Mouse (Mus musculus): Measurements from ENCODE around the gene Phlpp1. TPM values are rescaled to one million over a fixed set of nuclear protein-coding genes. Genes with fewer than 3 reads are reported as not detected.
A peak's percentile ranks its signal among the peaks of the same experiment; 100 is the strongest.

The Phlpp1 gene
- polyA plus RNA-seq, 1 experiment from 2014 or later = 4.7 TPM

DNA sequence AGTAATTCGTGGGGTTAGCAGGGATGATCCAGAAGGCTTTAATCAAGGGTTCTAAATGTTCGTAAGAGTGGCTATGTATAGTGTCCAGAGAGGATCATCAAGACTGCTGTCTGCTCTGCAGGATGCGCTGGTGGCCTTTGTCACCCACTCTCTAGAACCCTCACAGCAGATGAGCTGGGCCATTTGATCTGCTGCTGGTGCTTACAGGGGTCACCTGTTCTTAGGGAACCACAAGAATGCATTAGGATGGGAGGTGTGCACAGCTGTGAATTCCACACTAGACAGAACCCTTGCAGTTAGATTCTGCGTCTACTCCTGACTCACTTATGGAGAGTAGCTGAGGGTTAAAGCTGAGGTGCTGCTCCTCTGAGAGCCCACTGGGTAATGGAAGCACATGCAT, 182.4 kb downstream of the Phlpp1 start:
- peaks cover 8% of the 10 kb centered on the region; the same call in 1 of the 2 replicates for H3K36me3 ChIP-seq
- H3K27me3 ChIP-seq = no peaks in the 10 kb centered on the region
- ATAC-seq (ENCODE audit: insufficient number of reproducible peaks, low FRiP score, low TSS enrichment, low read depth) = 0 out of 2 replicates have a peak, but pooled peaks have one; percentile 24
- H3K9me3 ChIP-seq (replicated peaks) = no peaks in the 10 kb centered on the region
- H3K4me1 ChIP-seq = no peaks in the 10 kb centered on the region
- WGBS = 75% methylated on average over 4 of the region's 4 CpGs
- H3K27ac ChIP-seq (replicated peaks) = no peak overlapping the region
- H3K4me2 ChIP-seq (replicated peaks) = no peak overlapping the region
- no peak overlapping the region for H3K9ac ChIP-seq
- no peak overlapping the region for H3K4me3 ChIP-seq (replicated peaks)

DNA sequence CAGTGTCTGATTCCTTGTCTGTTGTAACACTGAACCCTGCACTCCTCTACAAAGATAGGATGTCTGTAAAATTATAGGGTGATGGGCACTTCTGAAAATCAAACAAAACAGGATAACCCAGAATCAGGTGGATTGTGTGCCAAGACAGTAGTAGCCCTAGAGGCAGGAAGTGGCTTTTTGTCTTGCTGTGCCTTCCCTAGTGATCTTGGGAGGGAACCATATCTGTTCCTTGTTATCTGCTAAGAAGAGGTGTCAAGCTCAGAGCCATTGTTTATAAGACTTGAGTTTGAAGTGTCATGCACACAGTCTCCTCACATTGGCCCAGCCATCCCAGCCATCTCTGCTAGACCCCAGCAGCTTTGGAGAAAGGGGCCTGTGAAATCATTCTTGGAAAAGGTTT, 187.9 kb downstream of the Phlpp1 start:
- H3K36me3 ChIP-seq = no peaks in the 10 kb centered on the region
- no peaks in the 10 kb centered on the region for H3K27me3 ChIP-seq
- no peak overlapping the region for H3K9ac ChIP-seq
- no peaks in the 10 kb centered on the region for H3K4me1 ChIP-seq
- no peak overlapping the region for H3K4me2 ChIP-seq (replicated peaks)
- no peak for ATAC-seq (ENCODE audit: insufficient number of reproducible peaks, low FRiP score, low TSS enrichment, low read depth)
- no peak overlapping the region for H3K27ac ChIP-seq (replicated peaks)
- H3K4me3 ChIP-seq (replicated peaks) = no peak overlapping the region
- no peaks in the 10 kb centered on the region for H3K9me3 ChIP-seq (replicated peaks)

DNA sequence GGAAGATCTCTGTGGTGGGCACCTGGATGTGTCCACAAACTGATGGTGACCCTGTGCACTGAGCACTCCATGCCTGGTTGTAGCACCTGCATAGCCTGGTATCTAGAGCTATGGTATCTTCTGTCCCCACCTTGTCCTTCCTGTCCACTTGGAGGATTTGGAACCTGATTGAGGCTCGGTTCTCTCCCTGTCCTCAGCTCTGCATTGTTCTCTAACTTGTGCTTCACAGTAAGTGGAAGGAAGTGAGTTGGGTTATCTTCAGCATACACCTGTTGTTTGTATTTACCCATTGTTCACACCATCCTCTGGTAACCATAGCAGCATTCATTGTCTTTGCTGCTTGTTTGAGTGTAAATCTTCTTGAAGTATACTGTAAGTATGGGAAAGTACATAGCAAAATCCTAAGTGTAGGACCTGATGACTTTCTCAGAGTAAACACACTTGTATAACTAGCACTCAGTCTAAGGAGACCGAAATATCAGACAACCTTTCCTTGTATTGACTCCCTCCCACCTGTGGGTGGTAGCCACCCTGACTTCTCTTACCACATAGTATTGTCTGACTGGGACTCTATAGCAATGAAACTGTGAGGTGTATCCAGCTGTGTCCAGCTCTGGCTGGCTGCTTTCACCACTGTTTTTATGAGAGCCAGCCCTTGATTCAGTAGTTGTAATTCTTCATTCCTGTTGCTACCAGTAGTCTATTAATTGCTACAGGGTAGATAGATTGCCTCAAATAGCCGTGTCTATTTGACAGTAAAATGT, 191.5 kb downstream of the Phlpp1 start:
- ATAC-seq (ENCODE audit: insufficient number of reproducible peaks, low FRiP score, low TSS enrichment, low read depth) = no peak
- no peaks in the 10 kb centered on the region for H3K9me3 ChIP-seq (replicated peaks)
- H3K36me3 ChIP-seq = no peaks in the 10 kb centered on the region
- 87% methylated on average over 3 of the region's 3 CpGs for WGBS
- H3K9ac ChIP-seq = no peak overlapping the region
- H3K4me2 ChIP-seq (replicated peaks) = no peak overlapping the region
- H3K4me3 ChIP-seq (replicated peaks) = no peak overlapping the region
- no peak overlapping the region for H3K27ac ChIP-seq (replicated peaks)
- H3K27me3 ChIP-seq = no peaks in the 10 kb centered on the region
- no peaks in the 10 kb centered on the region for H3K4me1 ChIP-seq

DNA sequence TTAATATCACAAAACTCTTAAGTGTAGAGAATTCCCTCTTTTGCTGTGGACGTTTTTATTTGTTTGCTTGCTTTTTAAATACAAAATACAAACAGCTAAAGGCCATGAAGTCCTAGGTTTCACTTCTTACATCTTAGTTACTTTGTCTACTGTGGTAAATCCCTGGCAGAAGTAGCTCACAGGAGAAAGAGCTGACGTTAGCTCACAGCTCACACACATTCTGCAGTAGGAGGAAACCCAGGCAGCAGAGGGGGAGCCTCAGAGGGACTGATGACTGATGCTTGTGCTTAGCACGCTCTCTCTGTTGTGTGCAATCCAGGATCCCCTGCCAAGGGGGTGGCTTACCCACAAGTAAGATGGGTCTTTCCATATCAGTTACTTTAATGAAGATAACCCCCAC, 197.8 kb downstream of the Phlpp1 start:
- Histone ChIP-seq H3K27ac (replicated peaks) (no peak overlapping the region), H3K4me3 (replicated peaks) (no peak overlapping the region), H3K9ac (no peak overlapping the region), H3K36me3 (0 out of 2 replicates have a peak, but pooled peaks cover 4% of the 10 kb centered on the region), H3K4me1 (no peaks in the 10 kb centered on the region), H3K4me2 (replicated peaks) (no peak overlapping the region), H3K9me3 (replicated peaks) (no peaks in the 10 kb centered on the region), H3K27me3 (no peaks in the 10 kb centered on the region)
- 67% methylated on average over 3 of the region's 3 CpGs for WGBS
- ATAC-seq (ENCODE audit: insufficient number of reproducible peaks, low FRiP score, low TSS enrichment, low read depth) = no peak

DNA sequence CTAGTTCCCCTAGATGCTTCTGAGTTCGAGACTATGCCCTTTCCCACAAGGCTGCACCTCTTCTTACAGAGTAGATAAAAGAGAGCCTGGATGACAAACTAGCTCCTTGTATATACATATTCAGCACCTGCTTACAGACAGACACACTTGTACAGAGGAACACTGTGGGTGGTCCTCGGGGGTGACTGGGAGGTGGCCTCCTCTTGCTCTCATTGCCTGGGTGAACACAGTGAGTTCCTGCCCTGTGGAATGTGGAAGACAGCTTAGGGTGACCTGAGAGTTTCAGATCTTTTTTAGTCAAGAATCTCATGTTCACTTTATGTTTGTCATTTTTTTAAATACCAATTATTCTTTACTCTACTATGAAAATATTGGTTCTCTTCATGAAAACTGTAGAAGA, 200.9 kb downstream of the Phlpp1 start:
- no peak overlapping the region for H3K4me2 ChIP-seq (replicated peaks)
- no peaks in the 10 kb centered on the region for H3K27me3 ChIP-seq
- H3K4me1 ChIP-seq = no peaks in the 10 kb centered on the region
- 0 out of 2 replicates have a peak, but pooled peaks cover 4% of the 10 kb centered on the region for H3K36me3 ChIP-seq
- H3K4me3 ChIP-seq (replicated peaks) = no peak overlapping the region
- no peak overlapping the region for H3K27ac ChIP-seq (replicated peaks)
- WGBS = 69% methylated on average over 2 of the region's 2 CpGs
- ATAC-seq (ENCODE audit: insufficient number of reproducible peaks, low FRiP score, low TSS enrichment, low read depth) = no peak
- no peaks in the 10 kb centered on the region for H3K9me3 ChIP-seq (replicated peaks)
- no peak overlapping the region for H3K9ac ChIP-seq

DNA sequence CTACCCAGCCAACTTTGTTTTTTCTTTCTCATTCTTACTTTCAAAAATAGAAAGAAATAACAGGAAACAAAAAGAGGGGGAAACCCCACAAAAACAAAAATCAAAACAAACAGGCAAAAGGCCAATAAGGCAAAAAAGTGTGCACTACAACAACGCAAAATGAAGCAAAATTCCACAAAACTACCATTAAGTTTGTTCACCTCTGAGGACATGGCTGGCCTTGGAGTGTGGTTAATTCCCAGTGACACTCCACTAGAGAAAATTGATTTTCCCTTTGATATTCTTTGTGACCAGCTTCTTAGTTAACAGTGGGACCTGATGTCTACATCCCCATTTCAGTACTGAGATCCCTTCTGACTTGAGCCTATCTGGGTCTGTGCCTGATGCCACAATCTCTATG, 202.1 kb downstream of the Phlpp1 start:
- Histone ChIP-seq H3K4me1 (no peaks in the 10 kb centered on the region), H3K4me3 (replicated peaks) (no peak overlapping the region), H3K27me3 (no peaks in the 10 kb centered on the region), H3K9me3 (replicated peaks) (no peaks in the 10 kb centered on the region), H3K27ac (replicated peaks) (no peak overlapping the region), H3K36me3 (no peaks in the 10 kb centered on the region), H3K9ac (no peak overlapping the region), H3K4me2 (replicated peaks) (no peak overlapping the region)
- WGBS = 93% methylated on average over 1 of the region's 1 CpGs
- no peak for ATAC-seq (ENCODE audit: insufficient number of reproducible peaks, low FRiP score, low TSS enrichment, low read depth)

DNA sequence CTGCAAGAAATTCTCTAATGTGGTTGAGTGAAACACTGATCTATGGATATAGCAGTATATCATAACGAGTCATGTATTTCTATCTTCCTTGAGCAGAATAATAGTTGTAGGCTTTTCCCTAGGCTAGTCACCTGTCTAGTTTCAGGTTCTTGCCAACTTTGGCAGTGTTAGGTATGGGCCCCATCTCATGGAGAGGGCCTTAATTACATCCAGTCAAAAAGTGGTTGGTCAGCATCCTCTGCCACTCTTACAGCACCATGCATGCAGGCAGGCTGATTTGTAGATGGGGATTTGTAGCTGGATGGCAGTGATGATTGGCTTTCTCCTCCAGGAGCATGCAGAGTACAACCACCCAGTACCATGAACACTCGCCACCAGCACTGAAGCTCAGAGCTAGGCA, 202.7 kb downstream of the Phlpp1 start:
- Histone ChIP-seq H3K4me1 (no peaks in the 10 kb centered on the region), H3K9ac (no peak overlapping the region), H3K36me3 (no peaks in the 10 kb centered on the region), H3K27ac (replicated peaks) (no peak overlapping the region), H3K4me3 (replicated peaks) (no peak overlapping the region), H3K4me2 (replicated peaks) (no peak overlapping the region), H3K9me3 (replicated peaks) (no peaks in the 10 kb centered on the region), H3K27me3 (no peaks in the 10 kb centered on the region)
- ATAC-seq (ENCODE audit: insufficient number of reproducible peaks, low FRiP score, low TSS enrichment, low read depth) = no peak
- WGBS = 92% methylated on average over 2 of the region's 2 CpGs

DNA sequence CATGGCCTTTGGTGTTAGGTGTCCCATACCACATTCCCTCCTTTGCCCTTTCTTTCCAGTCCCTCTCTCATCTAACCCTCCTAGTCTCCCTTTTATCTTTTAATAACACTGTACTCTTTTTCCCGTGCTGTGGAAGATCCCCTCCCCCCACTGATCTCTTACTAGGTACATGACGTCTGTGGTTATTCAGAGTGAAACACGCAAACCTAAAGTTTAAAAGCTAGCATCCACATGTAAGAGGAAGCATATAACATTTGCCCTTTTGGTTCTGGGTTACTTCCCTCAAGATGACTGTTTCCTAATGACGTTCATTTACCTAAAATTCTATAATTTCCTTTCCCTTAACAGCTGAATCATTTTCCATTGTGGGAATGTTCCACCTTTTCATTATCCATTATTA, 203.4 kb downstream of the Phlpp1 start:
- Histone ChIP-seq H3K27me3 (no peaks in the 10 kb centered on the region), H3K4me1 (no peaks in the 10 kb centered on the region), H3K9ac (no peak overlapping the region), H3K27ac (replicated peaks) (no peak overlapping the region), H3K36me3 (no peaks in the 10 kb centered on the region), H3K4me3 (replicated peaks) (no peak overlapping the region), H3K9me3 (replicated peaks) (no peaks in the 10 kb centered on the region), H3K4me2 (replicated peaks) (no peak overlapping the region)
- ATAC-seq (ENCODE audit: insufficient number of reproducible peaks, low FRiP score, low TSS enrichment, low read depth) = no peak
- 72% methylated on average over 4 of the region's 4 CpGs for WGBS

DNA sequence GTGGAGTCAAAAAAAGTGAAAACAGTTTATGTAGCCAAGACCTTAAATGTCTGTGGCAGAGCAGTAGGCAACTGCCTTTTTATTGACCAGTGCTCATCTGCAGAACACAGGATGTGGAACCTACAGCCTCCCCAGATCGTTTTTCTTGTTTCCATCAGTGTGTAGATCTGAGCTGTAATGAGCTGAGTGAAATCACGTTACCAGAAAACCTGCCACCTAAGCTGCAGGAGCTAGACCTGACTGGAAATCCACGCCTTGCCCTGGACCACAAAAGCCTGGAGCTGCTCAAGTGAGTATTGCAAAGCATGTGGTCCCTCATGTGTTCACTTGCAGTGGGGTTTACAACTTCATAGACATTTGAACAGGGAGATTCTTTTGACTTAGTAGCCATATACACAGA, 204.5 kb downstream of the Phlpp1 start:
- no peak for ATAC-seq (ENCODE audit: insufficient number of reproducible peaks, low FRiP score, low TSS enrichment, low read depth)
- Histone ChIP-seq H3K9ac (no peak overlapping the region), H3K36me3 (no peaks in the 10 kb centered on the region), H3K27me3 (no peaks in the 10 kb centered on the region), H3K9me3 (replicated peaks) (no peaks in the 10 kb centered on the region), H3K4me2 (replicated peaks) (no peak overlapping the region), H3K4me1 (no peaks in the 10 kb centered on the region), H3K4me3 (replicated peaks) (no peak overlapping the region), H3K27ac (replicated peaks) (no peak overlapping the region)
- WGBS = 71% methylated on average over 3 of the region's 3 CpGs

DNA sequence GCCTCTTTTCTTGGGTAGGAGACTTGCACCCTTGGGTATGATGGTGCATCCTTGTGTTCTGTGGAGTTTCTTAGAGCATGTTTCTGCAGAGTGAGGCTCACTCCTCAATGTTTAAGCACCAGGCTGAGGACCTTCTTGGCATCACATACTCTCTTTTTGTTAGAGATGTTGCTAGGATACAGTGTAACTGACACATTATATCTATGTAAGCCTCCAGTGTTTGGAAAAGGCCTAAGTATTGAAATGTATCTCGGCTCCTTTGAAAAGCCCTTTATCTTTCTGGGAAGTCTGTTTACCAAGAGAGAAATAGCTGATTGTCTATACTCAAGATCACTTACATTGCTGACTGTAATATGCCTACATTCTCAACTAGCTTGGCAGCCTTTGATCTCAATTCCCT, 208.9 kb downstream of the Phlpp1 start:
- Histone ChIP-seq H3K4me1 (no peaks in the 10 kb centered on the region), H3K4me3 (replicated peaks) (no peak overlapping the region), H3K27ac (replicated peaks) (no peak overlapping the region), H3K9me3 (replicated peaks) (no peaks in the 10 kb centered on the region), H3K4me2 (replicated peaks) (no peak overlapping the region), H3K9ac (no peak overlapping the region), H3K36me3 (no peaks in the 10 kb centered on the region), H3K27me3 (no peaks in the 10 kb centered on the region)
- WGBS = 57% methylated on average over 1 of the region's 1 CpGs
- ATAC-seq (ENCODE audit: insufficient number of reproducible peaks, low FRiP score, low TSS enrichment, low read depth) = no peak

DNA sequence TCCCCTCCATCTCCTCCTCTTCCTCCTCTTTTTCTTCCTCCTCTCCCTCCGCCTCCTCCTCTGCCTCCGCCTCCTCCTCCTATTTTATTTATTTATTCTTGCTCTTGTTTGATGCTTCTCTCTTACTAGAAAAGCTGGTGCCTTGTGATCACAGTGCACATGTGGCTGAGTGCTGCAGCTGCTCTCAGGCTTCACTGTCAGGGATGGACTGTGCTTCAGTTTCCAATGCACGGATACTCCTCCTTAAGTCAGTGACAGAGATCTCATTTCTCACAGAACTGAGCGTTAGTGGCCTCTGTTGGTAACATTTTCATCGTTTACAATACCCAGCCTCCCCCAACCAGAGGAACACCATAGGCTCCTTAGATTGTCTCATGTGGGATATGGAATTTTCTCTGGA, 215.0 kb downstream of the Phlpp1 start:
- Histone ChIP-seq H3K27ac (replicated peaks) (no peak overlapping the region), H3K36me3 (peaks cover 11% of the 10 kb centered on the region), H3K9ac (no peak overlapping the region), H3K27me3 (no peaks in the 10 kb centered on the region), H3K4me2 (replicated peaks) (no peak overlapping the region), H3K4me3 (replicated peaks) (no peak overlapping the region), H3K4me1 (no peaks in the 10 kb centered on the region), H3K9me3 (replicated peaks) (no peaks in the 10 kb centered on the region)
- no peak for ATAC-seq (ENCODE audit: insufficient number of reproducible peaks, low FRiP score, low TSS enrichment, low read depth)
- 69% methylated on average over 5 of the region's 5 CpGs for WGBS

DNA sequence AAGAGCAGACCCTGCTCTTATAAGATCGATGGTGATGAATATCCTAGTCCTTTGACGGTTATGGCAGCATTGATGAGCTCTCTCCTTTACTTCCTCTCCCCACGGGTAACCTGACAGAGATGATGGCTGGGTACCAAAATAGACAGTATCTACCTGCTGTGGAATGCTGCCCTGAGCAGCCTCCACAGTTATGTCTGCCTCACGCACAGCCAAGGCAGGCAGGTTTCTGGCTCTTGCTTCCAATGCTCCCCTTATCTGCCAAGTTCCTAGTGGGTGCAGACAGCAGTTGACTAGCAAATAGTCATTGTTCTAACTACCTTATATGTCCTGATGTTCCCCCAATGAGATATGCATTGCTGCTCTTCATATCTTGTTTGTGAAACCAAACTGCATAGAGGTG, 215.7 kb downstream of the Phlpp1 start:
- Histone ChIP-seq H3K27me3 (no peaks in the 10 kb centered on the region), H3K4me2 (replicated peaks) (no peak overlapping the region), H3K9me3 (replicated peaks) (no peaks in the 10 kb centered on the region), H3K36me3 (peaks cover 18% of the 10 kb centered on the region), H3K4me3 (replicated peaks) (no peak overlapping the region), H3K27ac (replicated peaks) (no peak overlapping the region), H3K9ac (no peak overlapping the region), H3K4me1 (no peaks in the 10 kb centered on the region)
- no peak for ATAC-seq (ENCODE audit: insufficient number of reproducible peaks, low FRiP score, low TSS enrichment, low read depth)
- 85% methylated on average over 4 of the region's 4 CpGs for WGBS

All from embryonic facial prominence, embryonic 15.5 days (tissue).